Mouse (Mus musculus) limb, embryonic 13.5 days (tissue): ENCODE data around the gene Gm15085. TPM values are rescaled to one million over a fixed set of nuclear protein-coding genes. Genes with fewer than 3 reads are reported as not detected.
"Not testable (repeated sequence)": the region's sequence is repeated elsewhere in the genome, so short reads cannot be mapped to it uniquely, and the experiment has no call there.

Experiments
- ATAC-seq: fragments of 200-750 bp; cut with Nextera tagmentation; 2 replicates; pipeline ENCODE4 v1.8.0; 2017; ENCODE audit warnings: low read depth, moderate number of reproducible peaks, moderate TSS enrichment; ENCODE audit not compliant: low FRiP score
- H3K27ac ChIP-seq: fragments of 300-500 bp; sonication (generic); 2 replicates; pipeline ENCODE4 v1.5.1; 2015; ENCODE audit warnings: inconsistent platforms, mild to moderate bottlenecking, moderate library complexity
- H3K27me3 ChIP-seq: fragments of 300-500 bp; sonication (generic); 2 replicates; pipeline ENCODE4 v1.6.1; 2015; ENCODE audit warnings: mild to moderate bottlenecking, inconsistent platforms
- H3K36me3 ChIP-seq: fragments of 300-500 bp; sonication (generic); 2 replicates; pipeline ENCODE4 v1.6.1; 2015; ENCODE audit warnings: inconsistent platforms, mild to moderate bottlenecking, moderate library complexity
- H3K4me1 ChIP-seq: fragments of 300-500 bp; sonication (generic); 2 replicates; pipeline ENCODE4 v1.6.1; 2015; ENCODE audit warnings: inconsistent platforms
- H3K4me2 ChIP-seq: fragments of 300-500 bp; sonication (generic); replicated peaks from 2 replicates; pipeline ENCODE4 v1.6.1; 2015; ENCODE audit warnings: inconsistent platforms, mild to moderate bottlenecking, moderate library complexity
- H3K4me3 ChIP-seq: fragments of 300-500 bp; sonication (generic); 2 replicates; pipeline ENCODE4 v1.5.1; 2015; ENCODE audit warnings: moderate library complexity, mild to moderate bottlenecking, inconsistent platforms
- H3K9ac ChIP-seq: fragments of 300-500 bp; sonication (generic); 2 replicates; pipeline ENCODE4 v1.6.1; 2015; ENCODE audit warnings: mild to moderate bottlenecking, inconsistent platforms
- H3K9me3 ChIP-seq: fragments of 300-500 bp; sonication (generic); 2 replicates; pipeline ENCODE4 v1.6.1; 2016; ENCODE audit warnings: inconsistent platforms
- WGBS: fragments of 180-500 bp; shearing (Covaris S2); methylation state at CpG from one replicate; pipeline ENCODE4 v1.1.7; 2015; 5-methylcytosine and 5-hydroxymethylcytosine counted together
- polyA plus RNA-seq: library from polyadenylated mRNA; unstranded; fragments of >200 nt; fragmentation: Nextera tagmentation; extraction: Ambion mirVana; gene quantifications from 2 replicates; pipeline ENCODE4 v1.2.1, GENCODE M21; 2015

The Gm15085 gene
- polyA plus RNA-seq: not detected in 2 replicates

DNA sequence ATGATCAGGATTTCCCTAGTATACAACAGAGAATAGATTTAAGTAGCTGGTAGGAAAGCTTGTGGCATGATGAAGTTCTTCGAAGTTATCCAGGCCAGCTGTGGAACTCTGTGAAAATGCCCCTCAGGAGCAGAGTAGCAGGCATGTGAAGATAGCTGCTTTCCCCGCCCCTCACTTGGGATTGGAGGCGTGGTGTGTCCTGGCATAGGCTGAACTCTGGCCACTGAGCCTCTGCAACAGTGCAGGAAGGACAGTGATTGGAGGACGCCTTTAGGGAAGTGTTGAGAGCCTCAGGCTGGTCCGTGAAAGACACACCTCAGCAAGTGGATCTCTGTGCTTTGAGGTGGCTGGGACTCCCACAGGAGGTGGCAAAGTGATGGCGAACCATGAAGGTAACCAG is at the start of gene Gm15085:
Gene Gm15085 (plus strand): TSS at position 301 of the 400 bp plus-strand sequence.
- H3K4me2 ChIP-seq, H3K4me1 ChIP-seq, H3K9ac ChIP-seq, ATAC-seq, H3K36me3 ChIP-seq, H3K4me3 ChIP-seq, H3K27me3 ChIP-seq, H3K9me3 ChIP-seq, H3K27ac ChIP-seq: not testable (repeated sequence)
- no CpG with 5 or more reads among the region's 6 CpGs for WGBS

Other genes with a start within 250 kb of the Gm15085 start
- not detected in 2 replicates for gene Gm15093, start 175.2 kb upstream of the Gm15085 start, polyA plus RNA-seq
- not detected in 2 replicates for gene Gm10439, start 147.0 kb downstream of the Gm15085 start, polyA plus RNA-seq